Mouse (Mus musculus): ENCODE results near the gene Chd1l.

Gene Chd1l

GRCm38 (mm10) chr3:97609845-97610410 lies at the start of gene Chd1l:
Gene Chd1l (minus strand): TSS chr3:97610203.
- peak; percentile 89 for DNase-seq (ENCODE audit: low read depth, low spot score)

DNA sequence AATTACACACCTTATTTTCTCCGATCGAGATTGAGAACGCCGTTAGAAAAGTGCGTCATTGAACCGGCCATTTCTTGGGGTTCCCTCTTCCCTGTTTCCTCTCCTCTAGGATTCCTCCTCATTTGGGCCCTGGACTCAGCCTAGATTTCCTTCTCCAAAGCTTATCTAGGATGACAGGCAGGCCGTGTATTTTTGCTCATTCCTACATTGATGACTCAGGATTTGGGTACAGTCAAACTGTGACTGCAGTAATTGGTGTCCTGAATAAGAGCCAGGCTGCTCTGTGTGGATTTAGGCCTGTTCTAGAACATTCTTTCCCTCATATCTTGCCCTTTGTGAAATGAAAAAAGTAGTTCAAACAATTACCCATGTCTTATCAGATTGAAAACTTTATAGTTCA lies 49.7 kb upstream of the Chd1l start:
- DNase-seq (ENCODE audit: low read depth, low spot score), result peak; percentile 69

GRCm38 (mm10) chr3:97658426-97659193 lies 48.6 kb upstream of the Chd1l start:
- DNase-seq (ENCODE audit: low read depth, low spot score), result peak; percentile 20

- peak; percentile 97 for DNase-seq (ENCODE audit: low read depth, low spot score)
Observed at GRCm38 (mm10) chr3:97657655-97658411, 47.8 kb upstream of the Chd1l start, which contains the start of gene Prkab2. Gene Prkab2 (plus strand): TSS chr3:97658193.

GRCm38 (mm10) chr3:97654901-97655300 lies 44.9 kb upstream of the Chd1l start:
- DNase-seq (ENCODE audit: low read depth, low spot score), result peak; percentile 43

GRCm38 (mm10) chr3:97653781-97654180 lies 43.8 kb upstream of the Chd1l start:
- no peak for DNase-seq (ENCODE audit: low read depth, low spot score)

DNA sequence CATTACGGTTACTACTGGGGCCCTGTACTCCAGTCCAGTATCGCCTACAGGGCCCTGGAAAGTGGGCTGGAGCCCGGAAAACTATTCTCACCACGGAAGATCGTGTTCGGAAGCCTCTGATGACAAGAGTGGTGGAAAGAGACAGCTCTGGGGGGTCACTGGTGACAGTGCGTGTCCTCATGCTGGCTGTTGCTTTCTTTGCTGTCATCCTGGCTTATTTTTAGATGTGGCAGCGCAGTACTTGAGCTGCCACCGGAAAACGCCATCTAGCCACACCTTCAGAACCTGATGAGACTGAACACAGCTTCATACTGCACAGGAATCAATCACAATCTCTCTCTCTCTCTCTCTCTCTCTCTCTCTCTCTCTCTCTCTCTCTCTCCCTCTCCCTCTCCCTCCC lies 41.6 kb upstream of the Chd1l start:
- no peak for DNase-seq (ENCODE audit: low read depth, low spot score)

DNA sequence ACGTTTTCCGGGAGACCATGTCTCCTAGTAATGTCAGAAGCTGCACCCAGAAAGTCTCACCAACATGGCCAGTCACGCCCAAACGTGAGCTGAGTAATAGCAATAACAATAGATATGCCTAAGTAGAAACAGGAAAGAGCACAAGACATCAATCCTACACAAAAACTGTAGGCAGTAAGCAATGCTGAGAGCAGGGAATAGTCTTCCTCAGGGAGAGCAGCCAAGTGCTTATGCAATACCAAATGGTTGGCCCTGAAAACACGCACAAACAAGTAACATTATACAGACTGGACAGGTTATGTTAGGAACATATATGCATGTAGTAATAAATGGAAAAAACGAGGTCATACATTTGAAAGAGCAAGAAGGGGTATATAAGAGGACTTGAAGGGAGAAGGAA lies 39.5 kb upstream of the Chd1l start:
- no peak for DNase-seq (ENCODE audit: low read depth, low spot score)

DNA sequence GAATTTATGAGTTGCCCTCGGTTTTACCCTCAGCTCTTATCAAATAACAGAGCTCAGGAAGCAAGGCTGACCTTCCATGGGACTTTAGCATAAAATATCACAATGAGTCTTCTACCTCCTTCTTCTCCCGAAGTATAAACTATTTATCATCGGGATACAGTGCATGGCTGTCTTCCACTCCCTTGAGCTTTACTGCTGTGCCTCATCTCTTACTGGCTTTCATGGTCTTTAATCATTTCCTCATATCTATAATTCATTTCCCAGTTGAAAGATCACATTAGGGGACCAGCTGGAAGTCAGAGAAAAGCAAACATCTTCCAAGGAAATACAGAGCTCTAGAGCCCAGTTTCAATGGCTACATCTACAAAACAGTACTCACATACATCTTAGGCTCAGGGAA lies 39.0 kb upstream of the Chd1l start:
- no peak for DNase-seq (ENCODE audit: low read depth, low spot score)

GRCm38 (mm10) chr3:97648518-97648917 lies 38.5 kb upstream of the Chd1l start:
- no peak for DNase-seq (ENCODE audit: low read depth, low spot score)

GRCm38 (mm10) chr3:97642001-97642400 lies 32.0 kb upstream of the Chd1l start:
- DNase-seq (ENCODE audit: low read depth, low spot score), result no peak

- DNase-seq (ENCODE audit: low read depth, low spot score), result no peak
Observed at GRCm38 (mm10) chr3:97641396-97641795, 31.4 kb upstream of the Chd1l start.

- DNase-seq (ENCODE audit: low read depth, low spot score), result peak; percentile 89
Observed at GRCm38 (mm10) chr3:97634288-97634761, 24.3 kb upstream of the Chd1l start.

DNA sequence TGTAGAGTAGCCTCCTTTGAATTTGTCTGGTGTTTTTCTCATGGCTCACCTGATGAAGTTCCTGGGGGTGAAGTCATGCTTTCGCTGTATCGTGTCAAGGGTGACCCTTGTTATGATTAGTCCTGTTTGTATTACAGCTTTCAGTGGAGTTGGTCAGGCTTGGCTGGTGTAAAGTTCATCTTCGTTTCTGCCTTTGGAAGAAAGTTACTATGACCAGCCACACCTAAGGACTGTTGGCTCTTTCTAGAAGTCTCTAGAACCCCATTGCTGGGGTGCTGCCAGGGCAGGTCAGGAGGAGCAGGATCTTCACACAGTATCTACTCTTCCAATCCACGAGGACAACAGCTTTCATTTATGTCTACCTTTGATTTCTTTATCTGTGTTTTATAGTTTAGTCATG lies 23.5 kb upstream of the Chd1l start:
- DNase-seq (ENCODE audit: low read depth, low spot score), result no peak

GRCm38 (mm10) chr3:97631258-97631860 lies 21.4 kb upstream of the Chd1l start:
- DNase-seq (ENCODE audit: low read depth, low spot score), result no peak

GRCm38 (mm10) chr3:97630746-97631145 lies 20.7 kb upstream of the Chd1l start:
- no peak for DNase-seq (ENCODE audit: low read depth, low spot score)

DNA sequence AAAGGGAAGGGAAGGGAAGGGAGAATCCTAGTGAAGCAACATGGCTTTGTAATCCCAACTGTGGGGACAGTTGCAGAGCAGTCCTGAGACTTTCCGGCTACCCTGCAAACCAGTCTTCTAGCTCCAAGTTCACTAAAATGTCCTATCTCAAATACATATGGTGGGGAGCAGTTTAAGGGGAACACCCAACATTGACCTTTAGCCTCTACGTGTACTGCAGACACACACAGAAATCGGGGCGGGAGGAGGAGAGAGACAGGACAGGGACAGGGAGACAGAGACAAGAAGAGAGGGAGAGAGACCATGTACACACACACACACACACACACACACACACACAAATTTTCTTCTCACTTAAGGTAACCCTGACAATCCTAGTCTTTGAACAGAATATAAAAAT lies 19.9 kb upstream of the Chd1l start:
- DNase-seq (ENCODE audit: low read depth, low spot score), result no peak

- peak; percentile 12 for DNase-seq (ENCODE audit: low read depth, low spot score)
Observed at GRCm38 (mm10) chr3:97628391-97629001, 18.5 kb upstream of the Chd1l start, which contains the start of gene Fmo5. Gene Fmo5 (plus strand): TSS chr3:97628804.

GRCm38 (mm10) chr3:97627893-97628292 lies 17.9 kb upstream of the Chd1l start:
- no peak for DNase-seq (ENCODE audit: low read depth, low spot score)

GRCm38 (mm10) chr3:97624611-97625010 lies 14.6 kb upstream of the Chd1l start:
- DNase-seq (ENCODE audit: low read depth, low spot score), result no peak

GRCm38 (mm10) chr3:97620657-97621056 lies 10.7 kb upstream of the Chd1l start:
- no peak for DNase-seq (ENCODE audit: low read depth, low spot score)
